Mouse (Mus musculus) bone marrow, adult 2 months (tissue): ENCODE data around the gene Zfp362.

ENCODE experiments used
- CTCF ChIP-seq: fragments of 200-500 bp; IDR thresholded peaks from 2 replicates; pipeline ENCODE4 v1.5.1; 2011; ENCODE audit warnings: low read length, control low read depth; ENCODE audit not compliant: control insufficient read depth, insufficient read depth
- POLR2A ChIP-seq: fragments of 200-500 bp; IDR thresholded peaks from 2 replicates; pipeline ENCODE4 v1.6.1; 2011; ENCODE audit warnings: low read depth, mild to moderate bottlenecking, control low read depth, low read length, borderline replicate concordance; ENCODE audit not compliant: control insufficient read depth

GRCm38 (mm10) chr4:128788108-128788507 lies 17.7 kb downstream of the Zfp362 start:
- TF ChIP-seq CTCF (no peak), POLR2A (no peak)
